Mouse (Mus musculus) T-helper 2 cell (primary cell): ENCODE measurements at regions not wholly inside any gene's neighbourhood (a gene's known extent, or its start where the extent isn't known, plus 50 kb on each side); places are given as distances from the start of the nearest gene placed in this dataset.
"Not testable (repeated sequence)": the region's sequence is repeated elsewhere in the genome, so short reads cannot be mapped to it uniquely, and the experiment has no call there.

Source experiments
- in situ Hi-C: fragments of 300-600 bp; cut with MboI, MseI; formaldehyde crosslinking; loops from one replicate; pipeline ENCODE4 v1.15.1; 2025; ENCODE audit warnings: high pct_unique_total_duplicates

DNA sequence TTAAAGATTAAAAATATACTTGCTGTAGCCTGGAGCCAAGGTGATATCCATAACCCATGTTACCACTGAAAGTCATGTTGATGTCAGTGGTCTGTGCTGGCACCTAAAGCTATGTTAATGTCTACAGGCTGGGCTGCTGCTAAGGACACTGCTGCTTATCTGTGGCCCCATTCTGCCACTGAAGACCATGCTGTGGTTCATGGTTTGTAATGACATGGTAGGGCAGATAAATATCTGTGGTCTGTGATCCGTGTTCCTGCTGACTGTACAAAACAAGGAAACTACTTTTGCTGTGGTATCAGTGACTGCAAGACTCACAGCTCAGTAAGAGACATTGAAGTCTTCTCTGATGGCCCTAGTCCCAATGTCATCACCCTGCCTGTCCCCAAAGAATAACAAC is 245.7 kb downstream of the Slco4c1 start:
- in situ Hi-C loops = no loop called here

DNA sequence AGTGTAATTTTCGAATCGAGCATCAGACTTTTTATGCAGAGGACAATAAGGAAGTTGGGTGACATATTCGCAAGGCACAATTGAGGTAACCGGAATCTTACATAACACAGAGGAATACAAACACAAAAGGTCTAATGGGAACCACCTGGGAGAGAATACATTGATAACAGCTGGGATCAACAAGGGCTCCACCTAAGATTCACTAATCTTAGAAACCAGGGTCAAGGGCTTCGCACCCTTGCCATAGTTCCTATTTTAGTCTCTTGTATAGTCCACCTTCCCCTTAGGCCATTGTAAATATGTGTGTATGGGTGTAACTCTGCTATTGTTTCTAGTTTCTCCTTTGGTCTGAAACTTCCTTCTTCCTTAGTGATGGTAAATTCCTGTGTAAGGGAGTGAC is 246.6 kb downstream of the Slco4c1 start:
- in situ Hi-C loops = not testable (repeated sequence)

DNA sequence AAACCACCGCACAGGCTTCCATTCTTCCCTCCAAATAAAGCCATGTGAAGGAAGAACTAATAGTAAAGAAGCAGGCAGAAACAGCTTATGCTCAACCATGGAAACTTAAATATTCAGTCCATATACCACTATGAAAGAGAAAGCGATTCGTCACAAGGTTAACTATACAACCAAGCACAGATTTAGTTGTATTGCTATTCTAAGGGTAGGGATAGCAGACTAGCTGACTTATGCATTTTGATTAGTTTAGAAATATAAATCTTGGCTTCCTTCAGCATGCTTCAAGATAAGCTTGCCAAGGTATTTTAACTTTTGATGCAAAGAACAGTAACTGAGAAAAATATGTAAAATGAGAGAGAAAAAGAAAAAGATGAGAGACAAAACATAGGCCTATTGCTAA is 275.8 kb downstream of the Slco4c1 start:
- in situ Hi-C loops = no loop called here

- in situ Hi-C loops = no loop called here
Measured at GRCm38 (mm10) chr1:96569281-96569680, 302.7 kb downstream of the Slco4c1 start.

DNA sequence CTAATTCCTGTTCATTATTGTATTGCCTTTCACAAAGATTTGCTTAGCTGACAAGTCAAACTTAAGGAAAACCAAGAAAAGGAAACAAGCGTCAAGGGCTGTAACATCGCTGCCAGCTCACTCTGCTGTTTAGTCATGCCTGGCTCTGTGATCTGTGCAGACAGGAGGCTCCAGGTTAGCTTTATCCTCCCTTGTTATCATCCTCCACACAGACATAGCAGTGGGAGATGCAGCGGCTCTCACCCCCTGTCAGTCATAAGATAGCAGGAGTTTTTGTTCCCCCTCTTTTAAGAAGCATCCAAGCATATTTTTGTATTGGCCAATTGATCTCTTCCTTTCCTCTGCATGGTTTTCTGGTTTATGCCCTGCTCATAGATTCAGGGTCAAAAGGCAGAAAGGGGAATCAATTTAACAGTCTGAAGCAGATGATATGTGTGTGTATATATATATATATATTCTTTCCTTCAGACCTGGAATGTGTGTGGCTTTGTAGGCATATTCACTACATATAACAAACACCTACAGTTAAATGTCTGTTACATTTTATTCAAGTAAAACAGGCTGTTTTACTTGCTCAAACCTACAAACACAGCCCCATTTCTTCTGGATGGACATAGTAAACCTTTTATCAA is 308.6 kb downstream of the Slco4c1 start:
- in situ Hi-C loops = no loop called here

DNA sequence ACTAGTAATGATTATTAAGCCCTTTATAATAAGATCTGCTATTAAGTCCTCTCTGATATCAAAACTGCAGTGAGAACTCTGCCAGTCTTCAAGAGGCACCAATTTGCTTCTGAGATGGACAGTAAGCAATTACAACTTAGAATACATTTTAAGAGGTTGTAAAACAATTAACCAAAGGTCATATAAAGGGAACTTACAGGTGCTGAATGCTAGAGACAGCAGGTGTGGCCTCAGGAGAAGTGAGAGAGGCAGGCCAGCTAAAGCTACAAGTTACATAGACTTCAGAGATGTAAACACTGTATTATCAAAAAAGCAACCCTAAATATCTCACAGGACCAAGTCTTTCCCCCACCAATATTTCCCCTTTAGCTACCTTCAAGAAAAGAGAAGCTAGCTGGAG is 315.7 kb downstream of the Slco4c1 start:
- in situ Hi-C loops = no loop called here

GRCm38 (mm10) chr1:96519347-96519746 is 352.6 kb downstream of the Slco4c1 start:
- in situ Hi-C loops = no loop called here

DNA sequence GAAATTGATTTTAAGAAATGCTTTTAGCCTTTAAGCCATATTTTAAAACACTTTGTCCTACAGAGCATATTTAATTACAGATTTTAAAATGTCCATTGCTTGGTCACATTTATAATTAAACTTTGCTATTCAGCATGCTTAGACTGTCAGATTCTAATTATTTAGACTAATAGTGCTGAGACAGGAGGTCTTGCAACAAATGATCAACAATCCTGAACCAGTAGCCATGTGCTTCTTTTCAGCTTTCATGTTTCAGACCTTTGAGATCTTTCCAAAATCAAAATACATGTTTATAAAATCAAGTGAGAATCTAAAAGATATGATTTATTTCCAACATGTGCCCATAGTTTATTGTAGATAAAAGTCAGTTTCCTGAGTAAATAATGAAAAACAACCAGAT is 371.0 kb downstream of the Slco4c1 start:
- in situ Hi-C loops = no loop called here

DNA sequence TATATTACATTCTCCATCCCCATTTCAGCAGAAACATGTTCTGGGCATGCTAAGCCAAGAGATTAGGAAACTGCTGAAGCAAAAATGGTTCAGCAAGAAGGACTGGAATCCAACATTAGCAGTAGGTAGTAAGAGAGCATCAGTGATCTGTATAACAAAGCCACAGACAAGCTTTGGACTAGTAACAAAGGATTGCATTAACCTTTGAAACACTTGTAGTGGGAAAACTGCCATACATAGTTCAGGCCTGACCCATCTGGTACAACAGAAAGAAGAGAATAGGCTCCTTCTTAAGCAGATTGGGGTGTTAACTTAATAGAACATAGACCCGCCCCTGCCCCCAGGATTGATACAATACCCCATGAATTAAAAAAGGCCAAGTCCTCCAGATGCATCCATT is 389.2 kb downstream of the Slco4c1 start:
- in situ Hi-C loops = no loop called here

GRCm38 (mm10) chr1:96450852-96451251 is 421.1 kb downstream of the Slco4c1 start:
- in situ Hi-C loops = loop anchor here (10.0 kb wide), 1 partner anchor 966 kb away; no protein-coding TSS in a partner anchor

- in situ Hi-C loops = no loop called here
Measured at GRCm38 (mm10) chr1:96445215-96445614, 426.8 kb downstream of the Slco4c1 start.

GRCm38 (mm10) chr1:96433057-96433456 is 438.9 kb downstream of the Slco4c1 start:
- in situ Hi-C loops = no loop called here

GRCm38 (mm10) chr1:96423481-96423880 is 448.5 kb downstream of the Slco4c1 start:
- in situ Hi-C loops = no loop called here

GRCm38 (mm10) chr1:96410837-96411612 is 460.9 kb downstream of the Slco4c1 start:
- in situ Hi-C loops = no loop called here

GRCm38 (mm10) chr1:96397982-96398381 is 474.0 kb downstream of the Slco4c1 start:
- in situ Hi-C loops = no loop called here

- in situ Hi-C loops = no loop called here
Measured at GRCm38 (mm10) chr1:96388417-96388816, 483.6 kb downstream of the Slco4c1 start.

- in situ Hi-C loops = no loop called here
Measured at GRCm38 (mm10) chr1:96385916-96386315, 486.1 kb downstream of the Slco4c1 start.

GRCm38 (mm10) chr1:96362713-96363441 is 509.1 kb downstream of the Slco4c1 start:
- in situ Hi-C loops = no loop called here

DNA sequence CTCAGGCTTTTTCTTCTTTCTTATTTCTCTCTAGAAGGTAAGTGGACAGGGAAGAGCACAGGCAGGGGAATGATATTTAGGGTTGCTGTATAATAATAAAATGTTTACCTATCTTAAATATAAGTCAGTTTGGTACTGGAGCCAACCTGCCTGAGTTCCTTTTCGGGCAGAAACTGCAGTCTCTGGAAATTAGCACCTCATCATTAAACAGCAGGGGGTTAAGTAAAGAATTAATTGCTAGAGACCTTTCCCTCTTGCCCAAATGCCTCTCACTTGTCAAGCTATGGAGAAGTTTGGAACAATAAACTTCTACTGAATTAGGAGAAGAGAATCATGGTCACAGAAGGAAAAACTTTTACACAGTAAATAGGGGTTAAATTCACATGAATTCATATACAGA is 524.7 kb downstream of the Slco4c1 start:
- in situ Hi-C loops = no loop called here

DNA sequence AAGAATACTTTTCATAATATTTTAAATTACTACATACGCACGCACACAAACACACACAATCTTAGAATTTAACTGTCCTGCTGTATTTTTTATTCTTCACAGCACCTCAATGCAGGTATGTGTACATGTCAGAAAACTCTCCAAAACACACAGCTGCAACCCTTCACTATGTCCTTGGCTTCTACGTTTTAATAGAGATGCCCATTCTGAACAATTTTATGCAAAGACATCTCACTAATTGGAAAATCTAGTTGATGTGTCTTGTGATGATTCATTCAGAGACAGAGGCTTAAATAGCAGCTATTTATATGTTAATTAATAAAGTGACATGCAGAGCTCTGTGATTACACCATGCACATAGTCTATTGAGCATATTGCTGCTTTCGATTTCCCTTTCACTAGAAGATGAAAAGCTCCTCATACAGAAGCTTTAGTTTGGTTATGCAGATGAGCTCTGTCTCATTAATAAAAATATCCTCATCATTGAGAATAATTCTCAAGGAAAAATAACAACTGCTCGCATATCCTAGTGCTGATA is 525.4 kb downstream of the Slco4c1 start:
- in situ Hi-C loops = no loop called here

DNA sequence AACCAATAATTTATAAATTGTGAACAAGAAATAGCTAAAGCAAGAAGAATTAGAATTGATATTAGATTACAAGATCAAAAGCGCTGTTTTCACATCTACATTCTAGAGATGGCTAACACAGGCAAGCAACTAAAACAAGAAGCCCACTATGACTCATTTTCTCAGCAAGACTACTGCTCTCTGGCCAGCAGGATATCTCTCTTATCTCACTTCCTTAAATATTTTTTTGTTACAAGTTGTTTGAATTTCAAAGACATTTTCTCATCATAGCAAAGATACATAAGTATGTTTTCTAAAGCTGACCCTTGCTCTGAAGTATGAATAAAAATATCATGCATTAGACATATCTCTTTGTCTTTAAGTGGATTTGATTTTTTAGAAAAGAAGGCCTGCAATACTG is 556.2 kb downstream of the Slco4c1 start:
- in situ Hi-C loops = no loop called here

DNA sequence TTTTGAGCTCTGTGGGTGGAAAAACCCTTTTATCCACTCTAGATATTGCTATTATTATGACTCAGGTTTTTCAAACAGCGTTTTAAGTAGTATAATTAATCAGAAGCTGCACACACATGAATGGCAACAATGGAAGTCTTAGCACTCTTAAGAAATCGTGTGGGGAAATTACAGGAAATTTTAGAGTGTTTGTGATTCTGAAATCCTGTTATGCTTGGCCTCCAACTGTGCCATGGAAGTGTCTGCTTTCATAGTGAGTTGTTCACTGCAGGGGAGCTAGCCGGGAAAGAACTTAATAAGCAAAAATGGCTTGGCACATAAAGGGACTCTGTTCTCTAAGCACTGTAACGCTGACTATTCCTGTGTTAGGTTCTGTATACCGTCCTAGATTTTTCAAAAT is 570.7 kb downstream of the Slco4c1 start:
- in situ Hi-C loops = no loop called here
